ENCODE assay signal across 15 mouse cellular contexts in genomic region chr8:103464777-103465353, GRCm38 (mm10).
DNase-seq lines count a peak whose midpoint lies in the region; ATAC-seq and TF ChIP-seq lines count a peak whose summit lies in the region.
"Had no signal": no experiment of that assay in that cellular context is flagged by ENCODE, and none has a peak within 500 bp of the region (broad histone marks: within the 10 kb centered on the region; RNA-seq: fewer than 3 reads in every experiment).

No protein-coding gene starts in this region.

- no peak overlapping the region for H3K9ac ChIP-seq in forebrain, embryonic 14.5 days (ENCODE audit: low read length)
- no peak overlapping the region for H3K9ac ChIP-seq in midbrain, embryonic 11.5 days (ENCODE audit: low read length)
- no peak overlapping the region for H3K9ac ChIP-seq in lung, postnatal 0 days (replicated peaks; ENCODE audit: low read depth)
- H3K9ac ChIP-seq in stomach, postnatal 0 days (ENCODE audit: low read length): no peak overlapping the region
- H3K9ac ChIP-seq: limb, embryonic 15.5 days had no signal

- ATAC-seq in forebrain, embryonic 14.5 days: peak; percentile 82
- ATAC-seq in midbrain, embryonic 11.5 days (ENCODE audit: low FRiP score): peak; percentile 88
- no peak for ATAC-seq in lung, postnatal 0 days
- ATAC-seq in stomach, postnatal 0 days (ENCODE audit: low FRiP score, low TSS enrichment): no peak

- H3K36me3 ChIP-seq in embryonic facial prominence, embryonic 10.5 days (replicated peaks): no peaks in the 10 kb centered on the region
- H3K36me3 ChIP-seq in forebrain, embryonic 14.5 days (ENCODE audit: control insufficient read depth, insufficient read depth, low read length): no peaks in the 10 kb centered on the region
- no peaks in the 10 kb centered on the region for H3K36me3 ChIP-seq in midbrain, embryonic 11.5 days (ENCODE audit: control insufficient read depth, insufficient read depth, low read length)
- no peaks in the 10 kb centered on the region for H3K36me3 ChIP-seq in lung, postnatal 0 days (ENCODE audit: insufficient read depth, low read length)
- H3K36me3 ChIP-seq in stomach, postnatal 0 days (ENCODE audit: control insufficient read depth, insufficient read depth, low read length): no peaks in the 10 kb centered on the region
- H3K36me3 ChIP-seq: limb, embryonic 15.5 days had no signal

- peaks cover 15% of the 10 kb centered on the region for H3K4me1 ChIP-seq in embryonic facial prominence, embryonic 10.5 days
- H3K4me1 ChIP-seq in forebrain, embryonic 14.5 days (ENCODE audit: control insufficient read depth, insufficient read depth, low read length): peaks cover 6% of the 10 kb centered on the region; the same call in 1 of the 2 replicates
- H3K4me1 ChIP-seq in midbrain, embryonic 11.5 days (ENCODE audit: control insufficient read depth, insufficient read depth, low read length): peaks cover 13% of the 10 kb centered on the region
- no peaks in the 10 kb centered on the region; the same call in 1 of the 2 replicates for H3K4me1 ChIP-seq in lung, postnatal 0 days (ENCODE audit: insufficient read depth, low read depth, low read length)
- no peaks in the 10 kb centered on the region for H3K4me1 ChIP-seq in stomach, postnatal 0 days (replicated peaks; ENCODE audit: control insufficient read depth, insufficient read depth)
- H3K4me1 ChIP-seq: limb, embryonic 15.5 days; megakaryocyte, embryonic 14.5 days had no signal

- 0 out of 2 replicates have a peak overlapping the region, but pooled peaks have one; percentile 24 for H3K27ac ChIP-seq in embryonic facial prominence, embryonic 10.5 days (replicated peaks)
- no peak overlapping the region for H3K27ac ChIP-seq in forebrain, embryonic 14.5 days (ENCODE audit: low read depth, low read length)
- no peak overlapping the region for H3K27ac ChIP-seq in midbrain, embryonic 11.5 days (ENCODE audit: low read depth, low read length)
- no peak overlapping the region for H3K27ac ChIP-seq in lung, postnatal 0 days (ENCODE audit: low read length)
- H3K27ac ChIP-seq in stomach, postnatal 0 days (replicated peaks): no peak overlapping the region
- H3K27ac ChIP-seq: limb, embryonic 15.5 days had no signal

- 81% methylated on average over 2 of the region's 2 CpGs for WGBS in embryonic facial prominence, embryonic 10.5 days
- WGBS in forebrain, embryonic 14.5 days: 47% methylated on average over 2 of the region's 2 CpGs
- WGBS in midbrain, embryonic 11.5 days: 55% methylated on average over 2 of the region's 2 CpGs
- WGBS in lung, postnatal 0 days: 90% methylated on average over 2 of the region's 2 CpGs
- WGBS in stomach, postnatal 0 days: 91% methylated on average over 2 of the region's 2 CpGs

- no peak for TF ChIP-seq POLR2A in brain, embryonic 14.5 days (IDR thresholded peaks at IDR 0.05; ENCODE audit: borderline replicate concordance, extremely low read depth, insufficient read depth, insufficient read length, poor library complexity, severe bottlenecking)

- no peak for TF ChIP-seq EP300 in lung, postnatal 0 days (IDR thresholded peaks at IDR 0.05)
- no peak for TF ChIP-seq EP300 in stomach, postnatal 0 days (optimal IDR thresholded peaks at IDR 0.05)

- H3K4me3 ChIP-seq in embryonic facial prominence, embryonic 10.5 days: no peak overlapping the region
- no peak overlapping the region for H3K4me3 ChIP-seq in forebrain, embryonic 14.5 days (ENCODE audit: low read depth, low read length)
- H3K4me3 ChIP-seq in midbrain, embryonic 11.5 days (ENCODE audit: low read depth, low read length): no peak overlapping the region
- no peak overlapping the region for H3K4me3 ChIP-seq in lung, postnatal 0 days (ENCODE audit: low read depth, low read length)
- H3K4me3 ChIP-seq in stomach, postnatal 0 days (ENCODE audit: low read depth, low read length): no peak overlapping the region
- H3K4me3 ChIP-seq: limb, embryonic 15.5 days; megakaryocyte, embryonic 14.5 days had no signal

- peak; percentile 79 for DNase-seq in brain, embryonic 14.5 days (ENCODE audit: low read depth)
- DNase-seq in embryonic facial prominence, embryonic 10.5 days (ENCODE audit: low spot score): no peak
- DNase-seq in forebrain, embryonic 14.5 days (ENCODE audit: low spot score): peak; percentile 60
- peak; percentile 89 for DNase-seq in midbrain, embryonic 11.5 days (ENCODE audit: low spot score, missing footprints)
- DNase-seq in lung, postnatal 0 days (ENCODE audit: low spot score): no peak
- no peak for DNase-seq in thymus, postnatal 25 days
- DNase-seq in stomach, postnatal 0 days (ENCODE audit: low spot score): no peak
- no peak for DNase-seq in adrenal gland, adult 2 months
- DNase-seq: cerebellum, adult 9-11 months; kidney, adult 18-20 months; kidney, postnatal 14 days; lung, postnatal 14 days; right cerebral cortex, postnatal 25 days had no signal

- H3K27me3 ChIP-seq in embryonic facial prominence, embryonic 10.5 days (replicated peaks; ENCODE audit: low read depth, poor library complexity, severe bottlenecking): no peaks in the 10 kb centered on the region
- H3K27me3 ChIP-seq in forebrain, embryonic 14.5 days (replicated peaks; ENCODE audit: control insufficient read depth, insufficient read depth, low read length): no peaks in the 10 kb centered on the region
- no peaks in the 10 kb centered on the region; the same call in 1 of the 2 replicates for H3K27me3 ChIP-seq in midbrain, embryonic 11.5 days (ENCODE audit: control insufficient read depth, insufficient read depth, low read length)
- H3K27me3 ChIP-seq in lung, postnatal 0 days (replicated peaks; ENCODE audit: insufficient read depth, low read length): no peaks in the 10 kb centered on the region
- no peaks in the 10 kb centered on the region for H3K27me3 ChIP-seq in stomach, postnatal 0 days (ENCODE audit: control insufficient read depth, insufficient read depth, low read length)
- H3K27me3 ChIP-seq: limb, embryonic 15.5 days; megakaryocyte, embryonic 14.5 days had no signal

- no peak for TF ChIP-seq CTCF in brain, embryonic 14.5 days (IDR thresholded peaks at IDR 0.05; ENCODE audit: borderline replicate concordance, extremely low read depth, insufficient read depth, insufficient read length)
- no peak for TF ChIP-seq CTCF in lung, postnatal 0 days (IDR thresholded peaks at IDR 0.05)
- no peak for TF ChIP-seq CTCF in stomach, postnatal 0 days (IDR thresholded peaks at IDR 0.05; ENCODE audit: low read depth)

- no peaks in the 10 kb centered on the region for H3K9me3 ChIP-seq in embryonic facial prominence, embryonic 10.5 days
- H3K9me3 ChIP-seq in forebrain, embryonic 14.5 days (replicated peaks; ENCODE audit: control insufficient read depth, low read length): 0 out of 2 replicates have a peak, but pooled peaks cover 3% of the 10 kb centered on the region
- no peaks in the 10 kb centered on the region for H3K9me3 ChIP-seq in midbrain, embryonic 11.5 days (ENCODE audit: control insufficient read depth, low read length)
- H3K9me3 ChIP-seq in lung, postnatal 0 days (ENCODE audit: low read length): no peaks in the 10 kb centered on the region; the same call in 1 of the 2 replicates
- H3K9me3 ChIP-seq in stomach, postnatal 0 days (ENCODE audit: control insufficient read depth, low read length): no peaks in the 10 kb centered on the region
- H3K9me3 ChIP-seq: limb, embryonic 15.5 days had no signal

- H3K4me2 ChIP-seq in forebrain, embryonic 14.5 days (ENCODE audit: low read length): no peak overlapping the region
- H3K4me2 ChIP-seq in midbrain, embryonic 11.5 days: no peak overlapping the region
- no peak overlapping the region for H3K4me2 ChIP-seq in lung, postnatal 0 days (replicated peaks; ENCODE audit: low read depth, low read length)
- no peak overlapping the region for H3K4me2 ChIP-seq in stomach, postnatal 0 days (replicated peaks; ENCODE audit: low read depth)
- H3K4me2 ChIP-seq: limb, embryonic 15.5 days had no signal

Comparison
In these comparisons a context has a peak if more than half of its experiments do, and no peak if none do; other contexts are left out.
1. DNase-seq: peak in brain, embryonic 14.5 days (single experiment), forebrain, embryonic 14.5 days (single experiment) and midbrain, embryonic 11.5 days (single experiment); none in embryonic facial prominence, embryonic 10.5 days (single experiment), lung, postnatal 0 days (single experiment), thymus, postnatal 25 days (single experiment), stomach, postnatal 0 days (single experiment) and adrenal gland, adult 2 months (single experiment).
2. ATAC-seq: peak in forebrain, embryonic 14.5 days (single experiment) and midbrain, embryonic 11.5 days (single experiment); none in lung, postnatal 0 days (single experiment) and stomach, postnatal 0 days (single experiment).